Mouse (Mus musculus) heart, embryonic 12.5 days (tissue): Measurements from ENCODE around the gene Pdcl. TPM values are rescaled to one million over a fixed set of nuclear protein-coding genes. Genes with fewer than 3 reads are reported as not detected.

Experiments used
- ATAC-seq: fragments of 200-750 bp; cut with Nextera tagmentation; 2 replicates; pipeline ENCODE4 v1.8.0; 2017; ENCODE audit warnings: moderate TSS enrichment, moderate library complexity; ENCODE audit not compliant: insufficient number of reproducible peaks, low FRiP score
- H3K27ac ChIP-seq: fragments of 300-500 bp; sonication (generic); 2 replicates; pipeline ENCODE4 v1.5.1; 2016; ENCODE audit warnings: mild to moderate bottlenecking, moderate library complexity; ENCODE audit not compliant: poor library complexity, severe bottlenecking
- H3K27me3 ChIP-seq: fragments of 300-500 bp; sonication (generic); replicated peaks from 2 replicates; pipeline ENCODE4 v1.6.1; 2016; ENCODE audit warnings: mild to moderate bottlenecking, moderate library complexity
- H3K36me3 ChIP-seq: fragments of 300-500 bp; sonication (generic); 2 replicates; pipeline ENCODE4 v1.6.1; 2016; ENCODE audit warnings: mild to moderate bottlenecking, moderate library complexity
- H3K4me1 ChIP-seq: fragments of 300-500 bp; sonication (generic); replicated peaks from 2 replicates; pipeline ENCODE4 v1.6.1; 2016; ENCODE audit warnings: mild to moderate bottlenecking
- H3K4me2 ChIP-seq: fragments of 300-500 bp; sonication (generic); 2 replicates; pipeline ENCODE4 v1.6.1; 2016; ENCODE audit warnings: mild to moderate bottlenecking, moderate library complexity
- H3K4me3 ChIP-seq: fragments of 300-500 bp; sonication (generic); 2 replicates; pipeline ENCODE4 v1.5.1; 2016; ENCODE audit warnings: mild to moderate bottlenecking
- H3K9ac ChIP-seq: fragments of 300-500 bp; sonication (generic); 2 replicates; pipeline ENCODE4 v1.6.1; 2016; ENCODE audit warnings: mild to moderate bottlenecking, moderate library complexity
- H3K9me3 ChIP-seq: fragments of 300-500 bp; sonication (generic); replicated peaks from 2 replicates; pipeline ENCODE4 v1.6.1; 2016; ENCODE audit warnings: mild to moderate bottlenecking, moderate library complexity
- WGBS: fragments of 180-500 bp; shearing (Covaris S2); methylation state at CpG from one replicate; pipeline ENCODE4 v1.1.7; 2016; 5-methylcytosine and 5-hydroxymethylcytosine counted together
- polyA plus RNA-seq: library from polyadenylated mRNA; unstranded; fragments of >200 nt; fragmentation: Nextera tagmentation; extraction: Ambion mirVana; gene quantifications from 2 replicates; pipeline ENCODE4 v1.2.1, GENCODE M21; 2016

Gene Pdcl
- polyA plus RNA-seq, 1 experiment from 2014 or later = 38.4 TPM

DNA sequence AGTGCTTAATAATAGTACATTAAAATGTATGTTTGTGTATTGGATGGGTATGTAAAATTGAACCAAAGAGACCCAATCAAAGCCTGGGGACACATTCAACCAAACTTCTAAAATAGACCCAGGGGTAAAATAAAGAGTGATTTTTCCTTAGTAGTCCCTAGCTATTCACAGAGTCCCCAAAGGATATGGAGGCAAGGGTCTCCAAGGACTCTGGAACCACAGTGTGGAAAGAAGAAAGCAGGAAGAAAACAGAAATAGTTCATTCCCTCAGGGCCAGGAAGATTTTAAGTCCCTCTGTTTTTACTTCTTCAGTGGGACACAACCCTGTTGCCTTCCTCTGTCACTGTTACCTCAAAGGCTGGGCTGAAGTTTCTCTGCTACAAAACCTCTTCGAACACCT, 32.9 kb downstream of the Pdcl start, which contains the start of gene Olfr368:
Gene Olfr368, plus strand, starts transcription at position 301 of the 400 bp plus-strand sequence.
- WGBS = 76% methylated on average over 1 of the region's 1 CpGs

More for the DNA sequence above, 32.9 kb downstream of the Pdcl start, which contains the start of gene Olfr368:
- ATAC-seq = no peak
- H3K9me3 ChIP-seq = no peaks in the 10 kb centered on the region
- H3K36me3 ChIP-seq = no peaks in the 10 kb centered on the region
- no peak within 1 kb of the TSS for H3K9ac ChIP-seq
- H3K27ac ChIP-seq = no peak within 1 kb of the TSS
- H3K4me2 ChIP-seq = no peak within 1 kb of the TSS
- H3K4me1 ChIP-seq = no peaks in the 10 kb centered on the region
- no peak within 1 kb of the TSS for H3K4me3 ChIP-seq
- H3K27me3 ChIP-seq = no peaks in the 10 kb centered on the region

Other genes with a start within 250 kb of the Pdcl start
- gene Olfr362, start 241.4 kb downstream of the Pdcl start, polyA plus RNA-seq = not detected in 2 replicates
- gene Olfr364-ps1, start 220.0 kb downstream of the Pdcl start, polyA plus RNA-seq = not detected in 2 replicates
- not detected in 2 replicates for gene Olfr365, start 171.1 kb downstream of the Pdcl start, polyA plus RNA-seq
- not detected in 2 replicates for gene Olfr366, start 147.8 kb downstream of the Pdcl start, polyA plus RNA-seq
- gene Olfr368, start 32.8 kb downstream of the Pdcl start, polyA plus RNA-seq = not detected in 2 replicates
- gene Rc3h2, start 63.6 kb upstream of the Pdcl start, polyA plus RNA-seq = 14.6 and 17.5 TPM in 2 replicates
- 7.2 and 7.4 TPM in 2 replicates for gene Zbtb26, start 83.8 kb upstream of the Pdcl start, polyA plus RNA-seq
- 4.7 and 5.4 TPM in 2 replicates for gene Zbtb6, start 83.8 kb upstream of the Pdcl start, polyA plus RNA-seq
- 37.2 and 39.2 TPM in 2 replicates for gene Rabgap1, start 83.9 kb upstream of the Pdcl start, polyA plus RNA-seq
- gene Gpr21, start 157.0 kb upstream of the Pdcl start, polyA plus RNA-seq = 0.86 and 1.2 TPM in 2 replicates